Mouse (Mus musculus) CH12.LX (cell line): ENCODE results near the gene Lrmda. TPM values are rescaled to one million over a fixed set of nuclear protein-coding genes. Genes with fewer than 3 reads are reported as not detected.

ENCODE experiments used
- DNase-seq: peaks from one replicate; pipeline ENCODE4 v3.0.0-alpha.2; 2013; ENCODE audit errors: extremely low read depth
- H3K27ac ChIP-seq: 2 replicates; pipeline ENCODE4 v1.5.1; 2012; ENCODE audit warnings: low read depth, mild to moderate bottlenecking, control low read depth, moderate library complexity; ENCODE audit not compliant: insufficient read depth
- H3K27me3 ChIP-seq: replicated peaks from 2 replicates; pipeline ENCODE3; 2012; ENCODE audit warnings: inconsistent platforms
- H3K36me3 ChIP-seq, 2 experiments: replicated peaks in 1 of 2; 2 replicates each; pipeline versions ENCODE3 to v1.6.1; 2012; ENCODE audit warnings: inconsistent platforms in 1 of 2, low read length in 1 of 2, mild to moderate bottlenecking in 1 of 2, mixed read lengths in 1 of 2, moderate library complexity in 1 of 2; ENCODE audit not compliant: control insufficient read depth in 1 of 2, insufficient read depth in 1 of 2
- H3K4me1 ChIP-seq, 2 experiments: 2 replicates each; pipeline ENCODE4 v1.6.1; 2012; ENCODE audit warnings: inconsistent platforms in 1 of 2, moderate library complexity in 1 of 2; ENCODE audit not compliant: insufficient read depth in 2 of 2, control insufficient read depth in 1 of 2
- H3K4me2 ChIP-seq: 2 replicates; pipeline ENCODE4 v1.6.1; 2012; ENCODE audit warnings: low read depth, mild to moderate bottlenecking, control low read depth; ENCODE audit not compliant: poor library complexity, insufficient read depth, severe bottlenecking
- H3K4me3 ChIP-seq, 3 experiments: fragments of 150-350 bp in 1 of 3; sonication (generic) in 1 of 3; replicated peaks in 1 of 3; 2 replicates each; pipeline versions ENCODE3 to v1.5.1; 2011 to 2012; ENCODE audit warnings: low read depth in 2 of 3, low read length in 2 of 3, mild to moderate bottlenecking in 2 of 3, moderate library complexity in 2 of 3, control low read depth in 1 of 3, improper control_type of control experiment in 1 of 3, inconsistent platforms in 1 of 3, mixed read lengths in 1 of 3; ENCODE audit not compliant: poor library complexity in 1 of 3
- H3K79me2 ChIP-seq: replicated peaks from 2 replicates; pipeline ENCODE4 v1.6.1; 2012; ENCODE audit warnings: mild to moderate bottlenecking, moderate library complexity; ENCODE audit not compliant: control insufficient read depth, poor library complexity, insufficient read depth, severe bottlenecking; ENCODE audit errors: extremely low read depth
- H3K9ac ChIP-seq: 2 replicates; pipeline ENCODE4 v1.6.1; 2012; ENCODE audit warnings: low read depth, mild to moderate bottlenecking, control low read depth, moderate library complexity; ENCODE audit not compliant: insufficient read depth
- H3K9me3 ChIP-seq: replicated peaks from 2 replicates; pipeline ENCODE3; 2012; ENCODE audit warnings: low read length, inconsistent platforms, mixed read lengths
- CHD1 ChIP-seq: IDR thresholded peaks from 2 replicates; pipeline ENCODE4 v1.6.1; 2012; ENCODE audit warnings: low read depth, low read length, improper control_type of control experiment, inconsistent platforms
- CTCF ChIP-seq, 2 experiments: IDR thresholded peaks in 1 of 2; conservative IDR thresholded peaks in 1 of 2; 2 replicates each; pipeline ENCODE4 v1.5.1; 2011 to 2012; ENCODE audit warnings: low read depth in 2 of 2, low read length in 2 of 2, improper control_type of control experiment in 1 of 2, inconsistent platforms in 1 of 2, mild to moderate bottlenecking in 1 of 2, moderate library complexity in 1 of 2
- E2F4 ChIP-seq: IDR thresholded peaks from 2 replicates; pipeline ENCODE4 v1.6.1; 2011; ENCODE audit warnings: low read depth, low read length, improper control_type of control experiment; ENCODE audit not compliant: insufficient replicate concordance
- EP300 ChIP-seq: IDR thresholded peaks from 2 replicates; pipeline ENCODE4 v1.6.1; 2011; ENCODE audit warnings: low read length, improper control_type of control experiment
- JUN ChIP-seq: IDR thresholded peaks from 2 replicates; pipeline ENCODE4 v1.6.1; 2011; ENCODE audit warnings: low read depth, mild to moderate bottlenecking, low read length, improper control_type of control experiment, moderate library complexity; ENCODE audit not compliant: insufficient read depth
- JUND ChIP-seq: conservative IDR thresholded peaks from 2 replicates; pipeline ENCODE4 v1.6.1; 2011; ENCODE audit warnings: low read depth, low read length, improper control_type of control experiment
- MAFK ChIP-seq: IDR thresholded peaks from 2 replicates; pipeline ENCODE4 v1.6.1; 2011; ENCODE audit warnings: low read length, improper control_type of control experiment; ENCODE audit not compliant: insufficient replicate concordance
- MAX ChIP-seq: IDR thresholded peaks from 2 replicates; pipeline ENCODE4 v1.6.1; 2011; ENCODE audit warnings: low read length, improper control_type of control experiment
- MAZ ChIP-seq: IDR thresholded peaks from 2 replicates; pipeline ENCODE4 v1.6.1; 2012; ENCODE audit warnings: low read depth, mild to moderate bottlenecking, inconsistent platforms, low read length, improper control_type of control experiment, moderate library complexity
- MEF2A ChIP-seq: IDR thresholded peaks from 2 replicates; pipeline ENCODE4 v1.6.1; 2014; ENCODE audit warnings: low read depth, mild to moderate bottlenecking, inconsistent platforms, low read length, improper control_type of control experiment, borderline replicate concordance
- PAX5 ChIP-seq: IDR thresholded peaks from 2 replicates; pipeline ENCODE4 v1.6.1; 2012; ENCODE audit warnings: low read length, inconsistent platforms, mixed read lengths
- POLR2A ChIP-seq: IDR thresholded peaks from 2 replicates; pipeline ENCODE4 v1.6.1; 2011; ENCODE audit warnings: low read depth, mild to moderate bottlenecking, improper control_type of control experiment, low read length
- RAD21 ChIP-seq: IDR thresholded peaks from 2 replicates; pipeline ENCODE4 v1.6.1; 2011; ENCODE audit warnings: low read depth, mild to moderate bottlenecking, low read length, improper control_type of control experiment, moderate library complexity
- RCOR1 ChIP-seq: conservative IDR thresholded peaks from 2 replicates; pipeline ENCODE4 v1.6.1; 2012; ENCODE audit warnings: low read depth, mild to moderate bottlenecking, inconsistent platforms, low read length, improper control_type of control experiment
- SMC3 ChIP-seq: IDR thresholded peaks from 2 replicates; pipeline ENCODE4 v1.6.1; 2011; ENCODE audit warnings: low read depth, low read length, improper control_type of control experiment
- TBP ChIP-seq: conservative IDR thresholded peaks from 2 replicates; pipeline ENCODE4 v1.6.1; 2011; ENCODE audit warnings: low read depth, low read length, improper control_type of control experiment
- ZC3H11A ChIP-seq: IDR thresholded peaks from 2 replicates; pipeline ENCODE4 v1.6.1; 2012; ENCODE audit warnings: low read depth, mild to moderate bottlenecking, inconsistent platforms, low read length, improper control_type of control experiment
- ZKSCAN1 ChIP-seq: IDR thresholded peaks from 2 replicates; pipeline ENCODE4 v1.6.1; 2012; ENCODE audit warnings: low read depth, inconsistent platforms, low read length, improper control_type of control experiment, borderline replicate concordance
- ZNF384 ChIP-seq: IDR thresholded peaks from 2 replicates; pipeline ENCODE4 v1.6.1; 2012; ENCODE audit warnings: low read depth, low read length, improper control_type of control experiment, inconsistent platforms
- dilution Hi-C: fragments of 300-500 bp; cut with MboI; formaldehyde crosslinking; loops from 2 replicates; pipeline ENCODE4 v1.14.3; 2020; ENCODE audit warnings: low sequenced_read_pairs; ENCODE audit not compliant: extremely low pct_unique_long_range_greater_than_20kb, extremely low pct_ligation_motif_present
- in situ Hi-C: fragments of 300-500 bp; cut with MboI; formaldehyde crosslinking; loops from 3 replicates; pipeline ENCODE4 v1.14.3; 2019; ENCODE audit warnings: low sequenced_read_pairs, low pct_ligation_motif_present, low pct_unique_long_range_greater_than_20kb, mixed read lengths
- polyA plus RNA-seq: library from polyadenylated mRNA; unstranded; fragments of >175 nt; gene quantifications from 2 replicates; pipeline ENCODE4 v1.2.1, GENCODE M21; 2012; ENCODE audit warnings: low read depth; ENCODE audit not compliant: insufficient read length
- total RNA-seq, 2 experiments: library from RNA; depleted of rRNA; stranded (reverse); fragments of 300-350 nt in 1 of 2; fragments of >200 nt in 1 of 2; gene quantifications; 2 replicates each; pipeline ENCODE4 v1.2.3; 2012 to 2014

Gene Lrmda
- total and polyA plus RNA-seq, 3 experiments: 0.89 to 3.7 (median 1.9) TPM

DNA sequence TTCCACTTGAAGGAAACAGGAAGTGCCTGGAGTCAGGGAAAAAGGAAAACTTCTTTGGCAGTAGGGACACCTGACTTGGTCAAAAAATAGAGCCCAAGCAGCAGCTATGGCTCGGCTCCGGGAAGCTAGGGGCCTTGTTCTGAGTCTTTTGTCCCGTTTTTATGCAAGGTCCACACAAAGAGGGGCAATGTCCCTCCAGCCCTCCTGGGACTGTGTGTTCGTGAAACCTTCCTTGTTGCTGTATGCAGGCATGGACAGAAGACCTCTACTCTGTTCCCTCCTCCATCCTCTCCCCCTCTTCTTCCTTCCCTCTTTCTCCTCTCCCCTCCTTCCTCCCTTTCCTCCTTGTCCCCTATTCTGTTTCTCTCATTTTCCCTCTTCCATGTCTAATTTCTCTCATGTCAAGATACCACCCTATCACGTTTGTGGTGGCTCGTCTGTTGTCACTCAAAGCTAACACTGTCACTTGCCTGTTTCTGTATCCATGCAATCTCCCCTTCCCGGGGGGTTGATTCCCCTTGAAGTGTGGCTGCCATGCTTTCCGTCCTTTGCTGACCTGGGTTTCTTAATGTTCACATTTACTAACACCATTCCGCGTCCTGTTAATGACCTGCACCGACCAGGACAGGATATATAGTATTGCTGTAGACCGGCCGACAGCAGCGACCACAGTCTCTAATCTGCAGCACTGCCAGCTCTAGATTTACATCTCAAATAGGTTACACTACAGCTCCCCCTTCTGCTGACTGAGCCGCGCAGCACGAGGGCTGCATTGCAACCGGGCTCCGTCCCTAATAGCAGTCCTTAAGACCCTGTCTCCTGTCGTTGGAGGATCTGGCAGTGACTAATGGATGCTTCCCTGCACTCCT, 788.4 kb downstream of the Lrmda start:
- Histone ChIP-seq H3K79me2 (no peaks in the 10 kb centered on the region), H3K4me1 (no peaks in the 10 kb centered on the region), H3K4me3 (no peak overlapping the region), H3K36me3 (no peaks in the 10 kb centered on the region), H3K9ac (no peak overlapping the region), H3K4me2 (no peak overlapping the region), H3K27ac (no peak overlapping the region), H3K9me3 (no peaks in the 10 kb centered on the region), H3K27me3 (no peaks in the 10 kb centered on the region)
- dilution Hi-C loops: no loop called here
- DNase-seq: peak; percentile 28
- in situ Hi-C loops: loop anchor here (25.0 kb wide), 1 partner anchor 229 kb away; no protein-coding TSS in a partner anchor
- TF ChIP-seq PAX5: no peak
- TF ChIP-seq TBP: no peak
- no peak for TF ChIP-seq RCOR1
- TF ChIP-seq SMC3: peak; percentile 59
- peak in 1 of 2 experiments; percentile 66; a peak in 2 of 4 replicates for TF ChIP-seq CTCF (conservative IDR thresholded peaks at IDR 0.05 in 1 of 2, IDR thresholded peaks at IDR 0.05 in 1 of 2; ENCODE audit: low read depth in 2 of 2, low read length in 2 of 2)
- no peak for TF ChIP-seq POLR2A
- 0 out of 2 replicates have a peak, but pooled peaks have one; percentile 32 for TF ChIP-seq MAX
- no peak for TF ChIP-seq MEF2A
- peak; percentile 66 for TF ChIP-seq RAD21

GRCm38 (mm10) chr14:22808595-22809166, 789.2 kb downstream of the Lrmda start:
- no peaks in the 10 kb centered on the region for H3K36me3 ChIP-seq
- TF ChIP-seq MAZ (no peak), JUN (no peak), MAX (no peak), MAFK (no peak), ZNF384 (no peak), CHD1 (no peak), E2F4 (no peak), SMC3 (no peak), PAX5 (no peak), ZC3H11A (no peak), EP300 (no peak), JUND (no peak), ZKSCAN1 (no peak)
- in situ Hi-C loops (loop anchor here (25.0 kb wide), 1 partner anchor 229 kb away; no protein-coding TSS in a partner anchor), dilution Hi-C loops (no loop called here)
- no peak overlapping the region for H3K9ac ChIP-seq
- no peak overlapping the region for H3K4me3 ChIP-seq
- no peaks in the 10 kb centered on the region for H3K9me3 ChIP-seq
- no peaks in the 10 kb centered on the region for H3K4me1 ChIP-seq
- no peak overlapping the region for H3K4me2 ChIP-seq
- no peaks in the 10 kb centered on the region for H3K27me3 ChIP-seq
- H3K27ac ChIP-seq: no peak overlapping the region
- DNase-seq: no peak
- no peaks in the 10 kb centered on the region for H3K79me2 ChIP-seq
